Mouse (Mus musculus): ENCODE measurements around the gene Snx21.

DNA sequence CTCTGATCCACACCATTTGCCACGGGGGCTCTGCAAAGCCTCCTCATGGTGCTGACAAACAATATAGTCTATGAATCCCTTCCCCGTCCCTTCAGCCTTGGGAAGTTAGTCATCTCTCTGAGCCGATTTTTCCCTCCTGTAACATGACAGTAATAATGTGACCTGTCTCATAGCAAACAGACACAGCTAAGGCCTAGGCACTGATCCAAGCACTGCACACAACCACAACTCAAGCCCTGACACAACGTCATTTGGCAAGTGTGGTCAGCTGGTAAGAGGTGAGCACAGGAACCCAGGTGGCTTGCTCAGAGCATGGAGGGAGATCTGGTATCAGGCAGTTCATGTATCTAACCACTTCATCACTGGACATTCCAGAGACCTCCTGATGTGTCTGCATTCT, 10.2 kb downstream of the Snx21 start:
- no peak for TF ChIP-seq GATA1 (IDR thresholded peaks at IDR 0.05; ENCODE audit: borderline replicate concordance, low read length)
- TF ChIP-seq FLI1 (IDR thresholded peaks at IDR 0.05; ENCODE audit: low read length), result no peak

Data from megakaryocyte, embryonic 14.5 days (primary cell).